Mouse (Mus musculus) embryonic facial prominence, embryonic 15.5 days (tissue): ENCODE results near the gene Sf3a2. TPM values are rescaled to one million over a fixed set of nuclear protein-coding genes. Genes with fewer than 3 reads are reported as not detected.

Experiments used
- ATAC-seq: fragments of 200-750 bp; cut with Nextera tagmentation; 2 replicates; pipeline ENCODE4 v1.8.0; 2017; ENCODE audit warnings: low read depth, moderate TSS enrichment; ENCODE audit not compliant: insufficient number of reproducible peaks, low FRiP score, low TSS enrichment
- H3K27ac ChIP-seq: fragments of 300-500 bp; sonication (generic); replicated peaks from 2 replicates; pipeline ENCODE4 v1.5.1; 2015; ENCODE audit warnings: mild to moderate bottlenecking, inconsistent platforms
- H3K27me3 ChIP-seq: fragments of 300-500 bp; sonication (generic); 2 replicates; pipeline ENCODE4 v1.6.1; 2015; ENCODE audit warnings: inconsistent platforms
- H3K36me3 ChIP-seq: fragments of 300-500 bp; sonication (generic); 2 replicates; pipeline ENCODE4 v1.6.1; 2015; ENCODE audit warnings: mild to moderate bottlenecking, inconsistent platforms
- H3K4me1 ChIP-seq: fragments of 300-500 bp; sonication (generic); 2 replicates; pipeline ENCODE4 v1.6.1; 2015; ENCODE audit warnings: inconsistent platforms
- H3K4me2 ChIP-seq: fragments of 300-500 bp; sonication (generic); replicated peaks from 2 replicates; pipeline ENCODE4 v1.6.1; 2015; ENCODE audit warnings: mild to moderate bottlenecking, inconsistent platforms
- H3K4me3 ChIP-seq: fragments of 300-500 bp; sonication (generic); replicated peaks from 2 replicates; pipeline ENCODE4 v1.5.1; 2015; ENCODE audit warnings: mild to moderate bottlenecking, inconsistent platforms
- H3K9ac ChIP-seq: fragments of 300-500 bp; sonication (generic); 2 replicates; pipeline ENCODE4 v1.6.1; 2015; ENCODE audit warnings: inconsistent platforms
- H3K9me3 ChIP-seq: fragments of 300-500 bp; sonication (generic); replicated peaks from 2 replicates; pipeline ENCODE4 v1.6.1; 2016; ENCODE audit warnings: inconsistent platforms
- WGBS: fragments of 180-500 bp; shearing (Covaris S2); methylation state at CpG from one replicate; pipeline ENCODE4 v1.1.7; 2015; 5-methylcytosine and 5-hydroxymethylcytosine counted together
- microRNA counts: library from miRNA; unstranded; fragments of <30 nt; microRNA quantifications from one replicate; lab custom pipeline; 2016
- microRNA-seq: library from miRNA; unstranded; fragments of <30 nt; microRNA quantifications from one replicate; pipeline ENCODE4, GENCODE M21; 2016; ENCODE audit warnings: borderline number of aligned reads
- polyA plus RNA-seq: library from polyadenylated mRNA; unstranded; fragments of >200 nt; fragmentation: Nextera tagmentation; extraction: Ambion mirVana; gene quantifications from 2 replicates; pipeline ENCODE4 v1.2.1, GENCODE M21; 2015

Sf3a2 gene
- polyA plus RNA-seq, 1 experiment from 2014 or later, result 79.7 TPM

DNA sequence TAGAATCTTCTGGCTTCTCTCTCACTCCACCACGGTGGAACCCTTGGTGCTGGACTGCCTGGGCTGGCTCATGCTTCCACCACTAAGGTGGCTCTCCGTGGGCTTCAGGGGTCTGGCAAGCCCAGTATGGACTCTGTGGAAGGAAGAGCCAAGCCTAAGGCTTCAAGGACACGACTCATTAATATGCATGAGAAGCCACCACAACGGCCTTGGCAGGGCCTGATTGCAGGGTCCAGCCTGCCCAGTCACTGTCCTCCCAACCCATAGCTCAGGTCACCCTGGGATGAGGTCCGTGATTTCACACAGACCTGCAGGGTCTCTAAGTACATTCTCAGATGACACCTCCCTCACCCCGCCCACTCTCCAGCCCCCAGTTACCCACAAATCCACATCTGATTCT, 41.9 kb downstream of the Sf3a2 start:
- no peaks in the 10 kb centered on the region for H3K36me3 ChIP-seq
- no peak overlapping the region for H3K27ac ChIP-seq
- H3K9ac ChIP-seq, result no peak overlapping the region
- H3K4me1 ChIP-seq, result peaks cover 20% of the 10 kb centered on the region
- H3K4me3 ChIP-seq, result no peak overlapping the region
- no peak overlapping the region for H3K4me2 ChIP-seq
- WGBS, result 62% methylated on average over 6 of the region's 6 CpGs
- H3K9me3 ChIP-seq, result no peaks in the 10 kb centered on the region
- H3K27me3 ChIP-seq, result peaks cover 44% of the 10 kb centered on the region
- no peak for ATAC-seq

DNA sequence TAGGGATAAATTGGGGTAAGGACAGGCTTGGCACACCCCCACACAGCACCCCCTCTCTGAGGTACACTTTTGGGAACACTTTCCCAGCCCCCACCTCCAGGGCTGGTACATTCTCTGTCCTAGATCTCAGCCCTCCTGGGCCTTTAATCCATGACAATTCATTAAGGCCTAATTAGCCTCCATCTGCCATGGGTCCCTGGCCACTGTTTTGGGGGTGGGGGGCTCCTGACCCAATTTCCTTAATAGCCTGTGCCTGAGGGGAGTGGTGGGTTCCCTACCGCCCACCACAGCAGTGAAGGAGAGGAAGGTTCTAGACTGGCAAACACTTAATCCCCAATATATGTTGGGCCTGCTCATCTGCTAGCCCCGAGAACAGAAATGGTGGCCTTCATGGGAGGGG, 43.7 kb downstream of the Sf3a2 start:
- Histone ChIP-seq H3K9ac (no peak overlapping the region), H3K4me1 (peaks cover 20% of the 10 kb centered on the region), H3K36me3 (no peaks in the 10 kb centered on the region), H3K4me3 (no peak overlapping the region), H3K4me2 (no peak overlapping the region), H3K9me3 (no peaks in the 10 kb centered on the region), H3K27ac (no peak overlapping the region), H3K27me3 (peaks cover 39% of the 10 kb centered on the region)
- 74% methylated on average over 2 of the region's 2 CpGs for WGBS
- no peak for ATAC-seq

DNA sequence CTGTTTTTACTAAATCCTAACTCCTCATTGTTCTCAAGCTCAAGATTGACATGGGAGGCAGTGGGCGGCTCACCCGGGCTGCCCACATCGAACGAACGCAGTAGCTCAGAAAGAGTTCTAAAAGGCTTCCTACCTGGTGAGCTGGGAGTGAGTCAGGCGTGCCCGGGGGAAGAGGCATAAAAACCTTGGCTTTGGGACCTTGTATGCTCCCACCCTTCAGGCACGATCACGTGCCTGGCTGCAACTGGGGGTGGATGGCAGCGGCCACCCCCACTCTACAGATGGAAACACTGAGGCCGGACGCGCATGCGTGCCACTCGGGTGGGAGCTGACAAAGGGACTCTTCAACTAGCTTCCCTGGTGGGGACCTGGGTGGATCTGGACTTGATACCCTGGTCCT, 44.3 kb downstream of the Sf3a2 start:
- Histone ChIP-seq H3K4me1 (peaks cover 13% of the 10 kb centered on the region), H3K27ac (no peak overlapping the region), H3K4me3 (no peak overlapping the region), H3K9ac (no peak overlapping the region), H3K36me3 (no peaks in the 10 kb centered on the region), H3K4me2 (no peak overlapping the region), H3K27me3 (peaks cover 39% of the 10 kb centered on the region), H3K9me3 (no peaks in the 10 kb centered on the region)
- ATAC-seq, result no peak
- 80% methylated on average over 15 of the region's 15 CpGs for WGBS

DNA sequence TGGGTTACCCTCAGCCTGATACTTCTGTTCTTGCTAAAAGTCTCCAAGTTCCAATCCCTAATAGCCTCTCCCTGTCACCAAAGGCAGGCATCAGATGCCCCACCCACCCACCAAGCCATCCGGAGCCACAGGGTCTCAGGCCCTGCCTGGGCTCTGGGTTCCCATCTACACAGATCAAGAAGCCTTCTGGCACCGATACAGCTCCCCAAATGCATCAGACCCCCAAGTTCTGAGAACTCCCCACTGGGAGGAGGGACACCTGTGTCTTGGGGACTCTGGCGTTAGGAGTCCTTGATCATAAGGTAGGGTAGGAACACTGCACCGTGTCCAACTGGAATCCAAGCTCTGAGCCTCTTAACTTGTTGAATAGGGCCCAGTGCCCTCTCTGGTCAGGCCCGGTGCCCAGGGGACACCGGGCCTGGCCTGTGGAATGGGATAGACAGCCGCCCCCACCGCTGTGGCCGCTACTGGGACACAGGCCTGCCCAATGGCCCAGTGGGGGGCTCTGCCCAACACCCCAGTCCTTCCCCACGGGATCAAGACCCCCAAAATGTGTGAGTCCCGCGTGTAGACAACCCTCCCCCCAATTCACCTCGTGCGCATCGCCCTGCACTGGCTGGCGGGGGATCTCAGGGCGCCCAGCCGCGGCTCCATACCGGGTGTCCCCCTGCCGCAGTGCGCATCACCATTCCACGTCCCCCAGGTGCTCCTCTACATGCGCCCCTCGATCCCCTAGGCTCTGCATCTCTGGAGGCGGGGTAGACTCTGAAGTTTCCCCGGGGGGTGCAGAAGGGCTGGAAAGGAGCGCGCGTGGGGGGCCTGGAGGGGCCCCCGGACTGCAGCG, 45.3 kb downstream of the Sf3a2 start:
- peaks cover 11% of the 10 kb centered on the region for H3K4me1 ChIP-seq
- H3K27me3 ChIP-seq, result peaks cover 39% of the 10 kb centered on the region
- 7% methylated on average over 32 of the region's 32 CpGs for WGBS
- H3K27ac ChIP-seq, result no peak overlapping the region
- H3K4me2 ChIP-seq, result peak overlapping the region; percentile 91
- H3K9me3 ChIP-seq, result no peaks in the 10 kb centered on the region
- no peak for ATAC-seq
- peak overlapping the region; percentile 50 for H3K4me3 ChIP-seq
- peak overlapping the region; percentile 35 for H3K9ac ChIP-seq
- H3K36me3 ChIP-seq, result no peaks in the 10 kb centered on the region

DNA sequence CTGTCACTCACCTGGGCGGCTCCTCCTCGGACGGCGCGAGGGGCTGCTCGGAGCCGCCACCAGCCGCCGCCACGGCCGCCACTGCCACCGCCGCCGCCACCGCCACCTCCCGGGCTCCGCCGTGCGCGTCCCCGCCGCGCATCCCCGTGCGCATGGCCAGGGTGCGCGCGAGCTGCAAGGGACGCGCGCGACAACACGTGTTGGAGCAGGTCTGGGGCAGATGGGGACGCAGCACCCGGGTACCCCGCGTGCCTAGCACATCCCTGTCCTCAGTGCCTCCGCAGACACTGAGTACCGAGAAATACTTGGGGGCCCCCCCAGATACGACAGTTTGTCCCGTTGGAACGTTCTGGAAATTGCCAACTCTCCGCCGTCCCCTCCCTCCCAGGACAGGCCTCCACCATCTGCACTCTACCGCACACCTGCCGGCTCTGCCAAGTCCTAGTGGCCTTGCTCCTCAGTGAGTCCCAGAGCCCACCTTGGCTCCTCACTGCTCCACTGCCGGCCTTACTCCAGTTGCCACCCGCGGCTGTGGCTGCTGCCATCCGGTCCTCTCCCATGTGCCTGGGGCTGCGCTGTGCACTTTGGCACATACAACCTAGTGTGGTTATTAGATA, 46.0 kb downstream of the Sf3a2 start, which contains the start of gene Lingo3:
Gene Lingo3 (minus strand): TSS at position 109 of the 617 bp plus-strand sequence.
- no peak for ATAC-seq
- Histone ChIP-seq H3K27me3 (peaks cover 39% of the 10 kb centered on the region), H3K36me3 (no peaks in the 10 kb centered on the region), H3K27ac (no peak within 1 kb of the TSS), H3K9me3 (no peaks in the 10 kb centered on the region), H3K4me1 (peaks cover 11% of the 10 kb centered on the region), H3K9ac (peak within 1 kb of the TSS; percentile 35), H3K4me3 (peak within 1 kb of the TSS; percentile 50), H3K4me2 (peak within 1 kb of the TSS; percentile 91)
- WGBS, result 3% methylated on average over 46 of the region's 51 CpGs

DNA sequence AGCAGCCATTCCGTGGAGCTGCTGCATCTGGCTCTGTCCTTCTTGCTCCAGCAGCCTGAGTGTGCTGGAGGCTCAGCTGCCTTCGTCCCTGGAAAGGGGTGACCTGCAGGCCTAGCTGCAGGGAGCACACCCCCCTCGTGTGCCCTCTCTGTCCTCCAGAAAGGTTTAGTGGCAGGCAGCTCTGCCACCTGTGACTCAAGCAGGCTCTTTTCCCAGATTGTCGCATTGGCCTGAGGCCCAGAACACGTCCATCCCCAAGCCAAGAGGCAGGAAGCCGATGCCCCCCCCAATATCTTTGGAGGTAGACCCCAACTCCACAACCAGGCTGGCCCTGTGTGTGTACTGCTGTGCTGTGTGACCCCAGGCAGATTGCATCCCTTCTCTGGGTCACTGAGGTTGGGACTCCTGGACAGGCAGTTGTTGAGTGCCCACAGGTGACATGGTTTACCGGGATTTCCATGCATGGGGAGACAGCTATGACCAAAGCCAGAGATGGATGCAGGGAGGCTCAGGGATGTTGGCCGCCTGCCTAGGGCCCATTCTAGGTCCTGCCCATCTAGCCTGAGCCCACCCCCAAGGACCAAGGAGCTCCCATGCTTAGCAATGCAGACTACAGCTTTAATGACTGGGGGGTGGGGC, 47.2 kb downstream of the Sf3a2 start:
- Histone ChIP-seq H3K36me3 (no peaks in the 10 kb centered on the region), H3K27ac (no peak overlapping the region), H3K27me3 (peaks cover 39% of the 10 kb centered on the region), H3K9me3 (no peaks in the 10 kb centered on the region), H3K9ac (no peak overlapping the region), H3K4me2 (no peak overlapping the region), H3K4me1 (peaks cover 11% of the 10 kb centered on the region), H3K4me3 (no peak overlapping the region)
- WGBS, result 56% methylated on average over 8 of the region's 8 CpGs
- no peak for ATAC-seq

DNA sequence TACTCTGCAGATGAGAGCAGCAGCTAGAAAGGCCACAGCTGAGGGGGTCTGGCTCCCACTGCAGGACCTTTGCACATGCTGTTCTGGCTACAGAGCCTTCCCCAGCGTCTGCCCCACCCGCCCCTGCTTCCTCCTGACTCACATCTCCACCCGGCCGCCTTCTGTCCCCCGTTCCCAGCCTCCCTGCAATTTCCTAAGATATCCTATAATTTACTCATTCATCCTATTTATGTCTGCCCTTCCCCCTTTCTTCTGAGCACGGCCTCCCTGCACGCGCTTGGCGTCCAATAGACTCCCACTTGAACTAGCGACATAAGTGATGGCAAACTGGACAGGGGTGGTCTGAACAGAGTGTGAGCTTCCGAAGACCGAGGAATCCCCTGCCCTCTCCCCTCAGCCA, 47.7 kb downstream of the Sf3a2 start:
- H3K27me3 ChIP-seq, result peaks cover 39% of the 10 kb centered on the region
- H3K4me2 ChIP-seq, result no peak overlapping the region
- ATAC-seq, result no peak
- no peak overlapping the region for H3K4me3 ChIP-seq
- 67% methylated on average over 12 of the region's 12 CpGs for WGBS
- H3K4me1 ChIP-seq, result peaks cover 11% of the 10 kb centered on the region
- H3K9ac ChIP-seq, result no peak overlapping the region
- H3K9me3 ChIP-seq, result no peaks in the 10 kb centered on the region
- no peaks in the 10 kb centered on the region for H3K36me3 ChIP-seq
- H3K27ac ChIP-seq, result no peak overlapping the region

DNA sequence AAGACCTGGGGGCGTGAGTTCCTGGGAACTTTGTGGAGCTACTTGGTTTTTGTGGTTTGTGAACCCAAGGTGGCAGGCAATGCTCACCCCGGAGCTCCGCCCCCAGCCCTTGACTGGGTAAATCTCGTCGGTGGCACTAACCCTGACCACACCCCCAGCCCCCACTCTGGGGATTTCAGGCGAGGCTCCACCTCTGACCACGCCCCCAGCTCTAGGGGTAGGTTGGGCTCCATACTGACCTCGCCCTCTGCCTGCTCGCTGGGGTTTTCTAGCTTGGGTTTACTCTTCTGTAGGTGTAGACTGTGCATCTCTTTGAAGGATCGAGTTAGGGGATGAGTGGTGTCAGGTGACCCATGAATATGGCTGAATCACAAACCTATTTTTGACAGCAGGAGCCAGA, 50.6 kb downstream of the Sf3a2 start:
- Histone ChIP-seq H3K9me3 (no peaks in the 10 kb centered on the region), H3K36me3 (peaks cover 24% of the 10 kb centered on the region), H3K27ac (no peak overlapping the region; the same call in 1 of the 2 replicates), H3K9ac (no peak overlapping the region), H3K27me3 (peaks cover 20% of the 10 kb centered on the region), H3K4me2 (no peak overlapping the region), H3K4me3 (no peak overlapping the region), H3K4me1 (peaks cover 10% of the 10 kb centered on the region)
- no peak; the same call in 1 of the 2 replicates for ATAC-seq
- 16% methylated on average over 10 of the region's 10 CpGs for WGBS

MicroRNAs within 50 kb of the gene (microRNA counts, 519-probe panel; counts per million panel counts)
- microRNA mmu-miR-1982 (lab: Ali Mortazavi, UCI), result not detected

Small RNAs within 50 kb of the gene (microRNA-seq; reads per million reads assigned to microRNA genes)
- gene Mir1982, result 2.2 reads per million, percentile 8 among the genes with 10 or more reads in this experiment

Other genes starting within 250 kb of the Sf3a2 start
- gene Rexo1, start 236.6 kb upstream of the Sf3a2 start, polyA plus RNA-seq, result 25.8 and 27.1 TPM in 2 replicates
- gene Klf16, start 220.9 kb upstream of the Sf3a2 start, polyA plus RNA-seq, result 9.4 and 11.3 TPM in 2 replicates
- gene Abhd17a, start 207.9 kb upstream of the Sf3a2 start, polyA plus RNA-seq, result 112 and 115 TPM in 2 replicates
- 99.1 and 108 TPM in 2 replicates for gene Scamp4, start 195.3 kb upstream of the Sf3a2 start, polyA plus RNA-seq
- gene Adat3, start 195.3 kb upstream of the Sf3a2 start, polyA plus RNA-seq, result 7.0 and 7.5 TPM in 2 replicates
- gene Gm49322, start 192.2 kb upstream of the Sf3a2 start, polyA plus RNA-seq, result 4.8 TPM in 2 replicates
- 172 and 190 TPM in 2 replicates for gene Csnk1g2, start 175.4 kb upstream of the Sf3a2 start, polyA plus RNA-seq
- 82.2 and 82.7 TPM in 2 replicates for gene Btbd2, start 141.1 kb upstream of the Sf3a2 start, polyA plus RNA-seq
- gene Mknk2, start 120.1 kb upstream of the Sf3a2 start, polyA plus RNA-seq, result 99.0 and 105 TPM in 2 replicates
- 48.2 and 51.8 TPM in 2 replicates for gene Mob3a, start 96.2 kb upstream of the Sf3a2 start, polyA plus RNA-seq
- 27.0 and 28.0 TPM in 2 replicates for gene Izumo4, start 96.0 kb upstream of the Sf3a2 start, polyA plus RNA-seq
- 75.2 and 76.1 TPM in 2 replicates for gene Ap3d1, start 55.9 kb upstream of the Sf3a2 start, polyA plus RNA-seq
- 17.1 and 21.7 TPM in 2 replicates for gene Dot1l, start 43.0 kb upstream of the Sf3a2 start, polyA plus RNA-seq
- 121 and 125 TPM in 2 replicates for gene Plekhj1, start 428 bp downstream of the Sf3a2 start, polyA plus RNA-seq
- gene Amh, start 7.0 kb downstream of the Sf3a2 start, polyA plus RNA-seq, result 0.09 TPM in 1 of 2 replicates, not detected in the other
- gene Jsrp1, start 15.3 kb downstream of the Sf3a2 start, polyA plus RNA-seq, result 10.0 and 13.8 TPM in 2 replicates
- gene Oaz1, start 28.5 kb downstream of the Sf3a2 start, polyA plus RNA-seq, result 1,751 and 1,885 TPM in 2 replicates
- gene Lingo3, start 45.8 kb downstream of the Sf3a2 start, polyA plus RNA-seq, result 2.2 and 2.5 TPM in 2 replicates
- 252 and 265 TPM in 2 replicates for gene Lsm7, start 57.0 kb downstream of the Sf3a2 start, polyA plus RNA-seq
- gene Sppl2b, start 57.1 kb downstream of the Sf3a2 start, polyA plus RNA-seq, result 51.3 and 60.7 TPM in 2 replicates
- gene Tmprss9, start 73.7 kb downstream of the Sf3a2 start, polyA plus RNA-seq, result 0.04 and 0.05 TPM in 2 replicates
- gene Timm13, start 102.8 kb downstream of the Sf3a2 start, polyA plus RNA-seq, result 337 and 339 TPM in 2 replicates
- 56.7 and 60.1 TPM in 2 replicates for gene Lmnb2, start 120.0 kb downstream of the Sf3a2 start, polyA plus RNA-seq
- gene Gadd45b, start 131.9 kb downstream of the Sf3a2 start, polyA plus RNA-seq, result 43.7 and 46.6 TPM in 2 replicates
- 11.2 and 12.3 TPM in 2 replicates for gene Gng7, start 216.7 kb downstream of the Sf3a2 start, polyA plus RNA-seq
- 1.4 and 1.9 TPM in 2 replicates for gene Diras1, start 227.5 kb downstream of the Sf3a2 start, polyA plus RNA-seq
- gene Slc39a3, start 239.2 kb downstream of the Sf3a2 start, polyA plus RNA-seq, result 21.7 and 22.7 TPM in 2 replicates